In genomic region chr16:17833681-17834399, GRCm38 (mm10) we compare ENCODE assay signal across 8 mouse cellular contexts. TPM values are rescaled to one million over a fixed set of nuclear protein-coding genes. Genes with fewer than 3 reads are reported as not detected.
DNase-seq lines count a peak whose midpoint lies in the region; ATAC-seq lines count a peak whose summit lies in the region.

No protein-coding gene starts in this region.

- no peaks in the 10 kb centered on the region for H3K9me3 ChIP-seq in forebrain, embryonic 13.5 days (replicated peaks)
- no peaks in the 10 kb centered on the region for H3K9me3 ChIP-seq in neural tube, embryonic 13.5 days

- H3K4me1 ChIP-seq in forebrain, embryonic 13.5 days: peaks cover 14% of the 10 kb centered on the region
- peaks cover 37% of the 10 kb centered on the region for H3K4me1 ChIP-seq in neural tube, embryonic 13.5 days (replicated peaks)

- peaks cover 86% of the 10 kb centered on the region for H3K27me3 ChIP-seq in forebrain, embryonic 13.5 days
- peaks cover 87% of the 10 kb centered on the region for H3K27me3 ChIP-seq in neural tube, embryonic 13.5 days

- peaks cover 6% of the 10 kb centered on the region; the same call in 1 of the 2 replicates for H3K36me3 ChIP-seq in forebrain, embryonic 13.5 days (ENCODE audit: poor library complexity, severe bottlenecking)
- H3K36me3 ChIP-seq in neural tube, embryonic 13.5 days: peaks cover 5% of the 10 kb centered on the region; the same call in 1 of the 2 replicates

- ATAC-seq in forebrain, embryonic 13.5 days: peak; percentile 77
- ATAC-seq in neural tube, embryonic 13.5 days (ENCODE audit: low read depth): peak; percentile 74

- H3K4me3 ChIP-seq in forebrain, embryonic 13.5 days: peak overlapping the region; percentile 55
- H3K4me3 ChIP-seq in neural tube, embryonic 13.5 days: peak overlapping the region; percentile 51

- intact Hi-C loops in left cerebral cortex, postnatal 4 days (cut with DNase I): no loop called here

- H3K27ac ChIP-seq in forebrain, embryonic 13.5 days: peak overlapping the region; percentile 52
- H3K27ac ChIP-seq in neural tube, embryonic 13.5 days (replicated peaks): peak overlapping the region; percentile 90

- WGBS in forebrain, embryonic 13.5 days: under 1% methylated on average over 36 of the region's 103 CpGs
- under 1% methylated on average over 50 of the region's 103 CpGs for WGBS in neural tube, embryonic 13.5 days

- peak; percentile 47 to 73 for DNase-seq in left cerebral cortex, adult 18-20 months (ENCODE audit: low spot score in 2 of 2)
- no peak for DNase-seq in left cerebral cortex, postnatal 4 days
- DNase-seq in cerebellum, adult 11 months: peak; percentile 67
- DNase-seq in layer of hippocampus, postnatal 36 days: peak; percentile 63 to 66
- DNase-seq in gastrocnemius, postnatal 25 days: no peak
- DNase-seq in gastrocnemius, adult 18-20 months (ENCODE audit: low spot score): no peak

- H3K9ac ChIP-seq in forebrain, embryonic 13.5 days: peak overlapping the region; percentile 67
- H3K9ac ChIP-seq in neural tube, embryonic 13.5 days: peak overlapping the region; percentile 79

- H3K4me2 ChIP-seq in forebrain, embryonic 13.5 days: peak overlapping the region; percentile 84
- peak overlapping the region; percentile 73 for H3K4me2 ChIP-seq in neural tube, embryonic 13.5 days

RNA-seq across cellular contexts. Expression of gene B830017H08Rik, which starts 0.9 kb away (rescaled TPM):
- 1 to 10 TPM; 2.9 to 3.6 TPM for total RNA-seq in left cerebral cortex, adult 18-20 months (2021)
- total RNA-seq in left cerebral cortex, postnatal 4 days (2021): 1 to 10 TPM; 3.9 to 4.3 TPM
- polyA plus RNA-seq in forebrain, embryonic 13.5 days (2015; fragmentation: Nextera tagmentation; extraction: Ambion mirVana): 0.27 and 0.55 TPM in 2 replicates
- total RNA-seq in layer of hippocampus, postnatal 36 days (2021): 1 to 10 TPM; 2.6 to 4.0 TPM
- 1.7 and 1.9 TPM in 2 replicates for polyA plus RNA-seq in neural tube, embryonic 13.5 days (2015; fragmentation: Nextera tagmentation; extraction: Ambion mirVana)
- not detected for total RNA-seq in gastrocnemius, postnatal 25 days (2021)
- not detected for total RNA-seq in gastrocnemius, adult 18-20 months (2021)

RNA-seq across cellular contexts. Expression of gene Car15, which starts 4.3 kb away (rescaled TPM):
- total RNA-seq in left cerebral cortex, adult 18-20 months (2021): 1 to 10 TPM; 8.9 to 9.1 TPM
- 1 to 10 TPM; 6.8 to 7.1 TPM for total RNA-seq in left cerebral cortex, postnatal 4 days (2021)
- polyA plus RNA-seq in forebrain, embryonic 13.5 days (2015; fragmentation: Nextera tagmentation; extraction: Ambion mirVana): 4.5 and 6.1 TPM in 2 replicates
- total RNA-seq in layer of hippocampus, postnatal 36 days (2021): 10 to 100 TPM; 12.8 to 16.4 TPM
- 3.2 and 5.8 TPM in 2 replicates for polyA plus RNA-seq in neural tube, embryonic 13.5 days (2015; fragmentation: Nextera tagmentation; extraction: Ambion mirVana)
- total RNA-seq in gastrocnemius, postnatal 25 days (2021): under 1 TPM; 0.79 to 0.88 TPM
- total RNA-seq in gastrocnemius, adult 18-20 months (2021): 1 to 10 TPM in 1 of 2 experiments, under 1 TPM in 1; 0.87 to 1.2 TPM

RNA-seq across cellular contexts. Expression of gene Scarf2, which starts 36.8 kb away (rescaled TPM):
- total RNA-seq in left cerebral cortex, adult 18-20 months (2021): 1 to 10 TPM; 3.5 to 3.6 TPM
- total RNA-seq in left cerebral cortex, postnatal 4 days (2021): 1 to 10 TPM; 5.6 to 6.3 TPM
- 0.76 and 1.1 TPM in 2 replicates for polyA plus RNA-seq in forebrain, embryonic 13.5 days (2015; fragmentation: Nextera tagmentation; extraction: Ambion mirVana)
- total RNA-seq in layer of hippocampus, postnatal 36 days (2021): 1 to 10 TPM; 2.1 to 2.4 TPM
- polyA plus RNA-seq in neural tube, embryonic 13.5 days (2015; fragmentation: Nextera tagmentation; extraction: Ambion mirVana): 3.4 and 3.7 TPM in 2 replicates
- total RNA-seq in gastrocnemius, postnatal 25 days (2021): 1 to 10 TPM; 4.7 to 5.4 TPM
- total RNA-seq in gastrocnemius, adult 18-20 months (2021): 1 to 10 TPM; 2.6 to 4.0 TPM

RNA-seq across cellular contexts. Expression of gene Gm20518, which starts 57.6 kb away (rescaled TPM):
- 1 to 10 TPM; 1.0 to 2.6 TPM for total RNA-seq in left cerebral cortex, adult 18-20 months (2021)
- 1 to 10 TPM in 1 of 2 experiments, under 1 TPM in 1; 0.77 to 1.2 TPM for total RNA-seq in left cerebral cortex, postnatal 4 days (2021)
- polyA plus RNA-seq in forebrain, embryonic 13.5 days (2015; fragmentation: Nextera tagmentation; extraction: Ambion mirVana): 0.35 and 0.49 TPM in 2 replicates
- total RNA-seq in layer of hippocampus, postnatal 36 days (2021): 1 to 10 TPM; 2.7 to 4.1 TPM
- 0.47 and 0.49 TPM in 2 replicates for polyA plus RNA-seq in neural tube, embryonic 13.5 days (2015; fragmentation: Nextera tagmentation; extraction: Ambion mirVana)
- total RNA-seq in gastrocnemius, postnatal 25 days (2021): under 1 TPM in 1 of 2 experiments, not detected in 1; 0.16 TPM
- under 1 TPM; 0.05 to 0.09 TPM for total RNA-seq in gastrocnemius, adult 18-20 months (2021)

Comparison
In these comparisons a context has a peak if more than half of its experiments do, and no peak if none do; other contexts are left out.
1. DNase-seq: peak in left cerebral cortex, adult 18-20 months (2 of 2), cerebellum, adult 11 months (single experiment) and layer of hippocampus, postnatal 36 days (2 of 2); none in left cerebral cortex, postnatal 4 days (single experiment), gastrocnemius, postnatal 25 days (single experiment) and gastrocnemius, adult 18-20 months (single experiment).